Mouse (Mus musculus): ENCODE measurements around the gene Etnk2. TPM values are rescaled to one million over a fixed set of nuclear protein-coding genes. Genes with fewer than 3 reads are reported as not detected.

Gene Etnk2
- polyA plus RNA-seq, 1 experiment from 2014 or later: 4.3 TPM

- H3K27ac ChIP-seq: no peak overlapping the region
- H3K9me3 ChIP-seq (replicated peaks): no peaks in the 10 kb centered on the region
- H3K27me3 ChIP-seq: peaks cover 13% of the 10 kb centered on the region
- no peak overlapping the region for H3K4me2 ChIP-seq
- ATAC-seq (ENCODE audit: low read depth) (no peak), DNase-seq (no peak)
- H3K9ac ChIP-seq: no peak overlapping the region
- H3K36me3 ChIP-seq: no peaks in the 10 kb centered on the region
- no peak overlapping the region for H3K4me3 ChIP-seq (replicated peaks)
- 52% methylated on average over 4 of the region's 4 CpGs for WGBS (ENCODE audit: insufficient replicate concordance)
- H3K4me1 ChIP-seq (replicated peaks): peaks cover 45% of the 10 kb centered on the region
These were observed 7.0 kb downstream of the Etnk2 start for GRCm38 (mm10) chr1:133370352-133370751.

- Histone ChIP-seq H3K4me2 (no peak overlapping the region), H3K27ac (peak overlapping the region; percentile 72), H3K4me3 (replicated peaks) (no peak overlapping the region), H3K9ac (no peak overlapping the region), H3K36me3 (no peaks in the 10 kb centered on the region), H3K4me1 (replicated peaks) (peaks cover 53% of the 10 kb centered on the region), H3K27me3 (peaks cover 4% of the 10 kb centered on the region; the same call in 1 of the 2 replicates), H3K9me3 (replicated peaks) (no peaks in the 10 kb centered on the region)
- DNase-seq: no peak
- ATAC-seq (ENCODE audit: low read depth): no peak
- WGBS (ENCODE audit: insufficient replicate concordance): 59% methylated on average over 6 of the region's 6 CpGs
These were observed 8.1 kb downstream of the Etnk2 start for GRCm38 (mm10) chr1:133371431-133371830.

- WGBS (ENCODE audit: insufficient replicate concordance): 34% methylated on average over 8 of the region's 8 CpGs
- Histone ChIP-seq H3K36me3 (no peaks in the 10 kb centered on the region), H3K9me3 (replicated peaks) (no peaks in the 10 kb centered on the region), H3K4me3 (replicated peaks) (no peak overlapping the region), H3K4me2 (no peak overlapping the region), H3K9ac (no peak overlapping the region), H3K4me1 (replicated peaks) (peaks cover 46% of the 10 kb centered on the region), H3K27ac (peak overlapping the region; percentile 72), H3K27me3 (no peaks in the 10 kb centered on the region)
- ATAC-seq (ENCODE audit: low read depth) (peak; percentile 68), DNase-seq (no peak)
These were observed 8.7 kb downstream of the Etnk2 start for GRCm38 (mm10) chr1:133372113-133372512.

GRCm38 (mm10) chr1:133375696-133376346 lies 12.4 kb downstream of the Etnk2 start:
- 0 out of 2 replicates have a peak, but pooled peaks have one; percentile 22 for ATAC-seq (ENCODE audit: low read depth)
- DNase-seq: no peak
- no peak overlapping the region for H3K27ac ChIP-seq
- no peak overlapping the region for H3K9ac ChIP-seq
- no peak overlapping the region for H3K4me2 ChIP-seq
- no peak overlapping the region for H3K4me3 ChIP-seq (replicated peaks)
- H3K36me3 ChIP-seq: no peaks in the 10 kb centered on the region
- no peaks in the 10 kb centered on the region for H3K27me3 ChIP-seq
- whole genome bisulfite sequencing (ENCODE audit: insufficient replicate concordance): 55% methylated on average over 10 of the region's 10 CpGs
- H3K9me3 ChIP-seq (replicated peaks): no peaks in the 10 kb centered on the region
- peaks cover 37% of the 10 kb centered on the region for H3K4me1 ChIP-seq (replicated peaks)

GRCm38 (mm10) chr1:133377547-133377946 lies 14.2 kb downstream of the Etnk2 start:
- no peaks in the 10 kb centered on the region for H3K9me3 ChIP-seq (replicated peaks)
- no peak overlapping the region for H3K27ac ChIP-seq
- H3K4me2 ChIP-seq: no peak overlapping the region
- DNase-seq (no peak), ATAC-seq (ENCODE audit: low read depth) (no peak)
- no peak overlapping the region for H3K4me3 ChIP-seq (replicated peaks)
- H3K27me3 ChIP-seq: no peaks in the 10 kb centered on the region
- WGBS (ENCODE audit: insufficient replicate concordance): 78% methylated on average over 5 of the region's 5 CpGs
- H3K9ac ChIP-seq: no peak overlapping the region
- peaks cover 24% of the 10 kb centered on the region for H3K4me1 ChIP-seq (replicated peaks)
- no peaks in the 10 kb centered on the region for H3K36me3 ChIP-seq

- peaks cover 19% of the 10 kb centered on the region; the same call in 1 of the 2 replicates for H3K4me1 ChIP-seq (replicated peaks)
- no peak overlapping the region for H3K4me2 ChIP-seq
- no peaks in the 10 kb centered on the region for H3K36me3 ChIP-seq
- no peak overlapping the region for H3K9ac ChIP-seq
- no peak overlapping the region for H3K4me3 ChIP-seq (replicated peaks)
- no peaks in the 10 kb centered on the region for H3K9me3 ChIP-seq (replicated peaks)
- no peak overlapping the region for H3K27ac ChIP-seq
- 51% methylated on average over 10 of the region's 10 CpGs for WGBS (ENCODE audit: insufficient replicate concordance)
- H3K27me3 ChIP-seq: no peaks in the 10 kb centered on the region
- DNase-seq (no peak), ATAC-seq (ENCODE audit: low read depth) (no peak)
These were observed 16.0 kb downstream of the Etnk2 start for GRCm38 (mm10) chr1:133379254-133379985.

GRCm38 (mm10) chr1:133379986-133380320 lies 16.6 kb downstream of the Etnk2 start:
- DNase-seq: no peak
- WGBS (ENCODE audit: insufficient replicate concordance): 71% methylated on average over 3 of the region's 3 CpGs
- H3K9me3 ChIP-seq (replicated peaks): no peaks in the 10 kb centered on the region
- no peaks in the 10 kb centered on the region for H3K27me3 ChIP-seq
- no peak for ATAC-seq (ENCODE audit: low read depth)
- H3K36me3 ChIP-seq: no peaks in the 10 kb centered on the region
- H3K9ac ChIP-seq: no peak overlapping the region
- H3K4me2 ChIP-seq: no peak overlapping the region
- no peak overlapping the region for H3K4me3 ChIP-seq (replicated peaks)
- no peak overlapping the region for H3K27ac ChIP-seq
- H3K4me1 ChIP-seq (replicated peaks): peaks cover 19% of the 10 kb centered on the region; the same call in 1 of the 2 replicates

- Histone ChIP-seq H3K9ac (no peak overlapping the region), H3K9me3 (replicated peaks) (no peaks in the 10 kb centered on the region), H3K4me3 (replicated peaks) (no peak overlapping the region), H3K27me3 (no peaks in the 10 kb centered on the region), H3K36me3 (no peaks in the 10 kb centered on the region), H3K4me2 (no peak overlapping the region), H3K4me1 (replicated peaks) (peaks cover 16% of the 10 kb centered on the region; the same call in 1 of the 2 replicates), H3K27ac (no peak overlapping the region)
- 42% methylated on average over 14 of the region's 14 CpGs for WGBS (ENCODE audit: insufficient replicate concordance)
- DNase-seq (no peak), ATAC-seq (ENCODE audit: low read depth) (no peak)
These were observed 17.1 kb downstream of the Etnk2 start for GRCm38 (mm10) chr1:133380347-133381065.

GRCm38 (mm10) chr1:133382008-133382407 lies 18.6 kb downstream of the Etnk2 start:
- ATAC-seq (ENCODE audit: low read depth): peak; percentile 7; the same call in 1 of the 2 replicates
- peaks cover 17% of the 10 kb centered on the region for H3K4me1 ChIP-seq (replicated peaks)
- 8% methylated on average over 9 of the region's 9 CpGs for WGBS (ENCODE audit: insufficient replicate concordance)

GRCm38 (mm10) chr1:133382552-133383155 lies 19.3 kb downstream of the Etnk2 start:
- Histone ChIP-seq H3K9me3 (replicated peaks) (no peaks in the 10 kb centered on the region), H3K36me3 (no peaks in the 10 kb centered on the region), H3K27me3 (no peaks in the 10 kb centered on the region), H3K4me2 (no peak overlapping the region), H3K4me3 (replicated peaks) (no peak overlapping the region), H3K27ac (no peak overlapping the region), H3K4me1 (replicated peaks) (peaks cover 23% of the 10 kb centered on the region), H3K9ac (no peak overlapping the region)
- no peak for ATAC-seq (ENCODE audit: low read depth)
- WGBS (ENCODE audit: insufficient replicate concordance): 55% methylated on average over 12 of the region's 12 CpGs
- DNase-seq: no peak

More at GRCm38 (mm10) chr1:133382008-133382407, 18.6 kb downstream of the Etnk2 start:
- H3K9ac ChIP-seq: no peak overlapping the region
- H3K27me3 ChIP-seq: no peaks in the 10 kb centered on the region
- no peak overlapping the region for H3K4me2 ChIP-seq
- H3K9me3 ChIP-seq (replicated peaks): no peaks in the 10 kb centered on the region
- no peaks in the 10 kb centered on the region for H3K36me3 ChIP-seq
- no peak overlapping the region for H3K27ac ChIP-seq
- H3K4me3 ChIP-seq (replicated peaks): no peak overlapping the region
- DNase-seq: no peak

GRCm38 (mm10) chr1:133383157-133383783 lies 19.9 kb downstream of the Etnk2 start:
- Histone ChIP-seq H3K9ac (no peak overlapping the region), H3K4me1 (replicated peaks) (peaks cover 24% of the 10 kb centered on the region), H3K27me3 (no peaks in the 10 kb centered on the region), H3K27ac (no peak overlapping the region), H3K36me3 (no peaks in the 10 kb centered on the region), H3K4me2 (no peak overlapping the region), H3K4me3 (replicated peaks) (no peak overlapping the region), H3K9me3 (replicated peaks) (no peaks in the 10 kb centered on the region)
- DNase-seq (no peak), ATAC-seq (ENCODE audit: low read depth) (no peak)
- WGBS (ENCODE audit: insufficient replicate concordance): 77% methylated on average over 14 of the region's 14 CpGs
